Mouse (Mus musculus) hindbrain, embryonic 12.5 days (tissue): ENCODE data around the gene Pde7b. TPM values are rescaled to one million over a fixed set of nuclear protein-coding genes. Genes with fewer than 3 reads are reported as not detected.

Experiments used
- ATAC-seq: fragments of 200-750 bp; cut with Nextera tagmentation; 2 replicates; pipeline ENCODE4 v1.8.0; 2017; ENCODE audit warnings: moderate TSS enrichment; ENCODE audit not compliant: low FRiP score
- H3K27ac ChIP-seq: fragments of 300-500 bp; sonication (generic); 2 replicates; pipeline ENCODE4 v1.5.1; 2016; ENCODE audit warnings: mild to moderate bottlenecking
- H3K27me3 ChIP-seq: fragments of 300-500 bp; sonication (generic); 2 replicates; pipeline ENCODE4 v1.6.1; 2016; ENCODE audit warnings: mild to moderate bottlenecking
- H3K36me3 ChIP-seq: fragments of 300-500 bp; sonication (generic); 2 replicates; pipeline ENCODE4 v1.6.1; 2016; ENCODE audit warnings: mild to moderate bottlenecking
- H3K4me1 ChIP-seq: fragments of 300-500 bp; sonication (generic); 2 replicates; pipeline ENCODE4 v1.6.1; 2016
- H3K4me2 ChIP-seq: fragments of 300-500 bp; sonication (generic); replicated peaks from 2 replicates; pipeline ENCODE4 v1.6.1; 2016; ENCODE audit warnings: mild to moderate bottlenecking
- H3K4me3 ChIP-seq: fragments of 300-500 bp; sonication (generic); 2 replicates; pipeline ENCODE4 v1.5.1; 2016; ENCODE audit warnings: mild to moderate bottlenecking
- H3K9ac ChIP-seq: fragments of 300-500 bp; sonication (generic); 2 replicates; pipeline ENCODE4 v1.6.1; 2016; ENCODE audit warnings: mild to moderate bottlenecking, moderate library complexity
- H3K9me3 ChIP-seq: fragments of 300-500 bp; sonication (generic); replicated peaks from 2 replicates; pipeline ENCODE4 v1.6.1; 2016; ENCODE audit warnings: mild to moderate bottlenecking
- WGBS: fragments of 180-500 bp; shearing (Covaris S2); methylation state at CpG from one replicate; pipeline ENCODE4 v1.1.7; 2016; 5-methylcytosine and 5-hydroxymethylcytosine counted together
- polyA plus RNA-seq: library from polyadenylated mRNA; unstranded; fragments of >200 nt; fragmentation: Nextera tagmentation; extraction: Ambion mirVana; gene quantifications from 2 replicates; pipeline ENCODE4 v1.2.1, GENCODE M21; 2016

Gene Pde7b
- polyA plus RNA-seq, 1 experiment from 2014 or later = 6.9 TPM

DNA sequence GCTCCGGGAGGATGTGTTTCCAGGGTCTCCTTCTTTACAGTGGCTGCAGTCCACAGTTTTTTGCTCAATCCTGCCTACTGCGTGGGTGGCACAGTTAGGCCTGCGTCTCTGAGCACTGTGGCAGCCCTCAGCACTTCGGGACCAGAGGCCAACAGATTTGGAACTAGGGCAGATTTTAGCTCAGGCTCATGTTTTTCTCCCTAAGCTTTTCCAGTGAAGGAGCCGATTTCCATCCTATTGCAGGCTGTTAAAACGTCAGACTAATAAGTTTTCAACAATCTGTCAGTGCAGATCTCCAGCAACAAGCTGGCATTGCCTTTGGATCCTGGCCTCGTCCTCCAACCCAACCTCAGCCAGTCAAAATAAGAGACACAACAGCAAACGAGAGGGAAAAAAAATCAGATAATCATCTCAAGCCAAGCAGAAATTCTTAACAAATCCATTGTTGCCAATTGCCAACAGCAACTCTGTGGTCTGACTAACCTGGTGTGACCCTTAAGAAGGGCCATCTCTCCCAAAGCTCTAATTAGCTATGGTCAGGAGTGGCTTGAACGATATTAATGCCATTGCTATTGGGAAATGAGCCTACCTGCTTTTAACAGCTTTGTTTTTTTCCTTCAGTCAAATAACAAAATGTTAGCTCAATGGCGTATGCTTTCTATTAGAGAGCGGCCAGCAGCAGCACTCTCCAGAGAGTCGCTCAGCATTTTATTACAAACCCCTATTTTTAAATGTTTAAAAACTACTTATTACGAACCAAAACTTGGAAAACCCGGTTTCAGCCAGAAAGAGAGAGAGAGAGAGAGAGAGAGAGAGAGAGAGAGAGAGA is 92.4 kb downstream of the Pde7b start:
- Histone ChIP-seq H3K4me3 (no peak overlapping the region), H3K9me3 (no peaks in the 10 kb centered on the region), H3K36me3 (no peaks in the 10 kb centered on the region), H3K9ac (no peak overlapping the region), H3K27ac (no peak overlapping the region), H3K4me1 (no peaks in the 10 kb centered on the region; the same call in 1 of the 2 replicates), H3K4me2 (no peak overlapping the region), H3K27me3 (no peaks in the 10 kb centered on the region)
- WGBS = 74% methylated on average over 14 of the region's 14 CpGs
- no peak for ATAC-seq

DNA sequence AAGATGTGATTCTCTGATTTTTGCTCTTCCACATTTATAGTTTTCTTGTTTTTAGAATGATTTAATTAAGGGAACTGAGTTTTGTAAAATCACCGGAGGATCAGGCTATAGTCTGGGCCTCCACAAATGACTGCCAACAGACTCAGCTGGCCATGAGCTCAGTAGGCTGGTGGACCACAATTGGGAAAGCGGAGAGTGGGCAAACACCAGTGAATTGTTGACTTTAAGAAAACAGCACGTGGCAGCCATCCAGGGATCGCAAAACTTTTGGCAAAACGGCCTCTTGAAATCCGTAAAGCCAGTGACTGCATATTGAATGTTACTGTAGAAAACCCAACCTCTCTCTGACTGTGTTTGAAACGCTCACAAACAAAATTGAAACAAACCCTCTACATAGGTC is 94.8 kb downstream of the Pde7b start:
- H3K4me3 ChIP-seq = no peak overlapping the region
- no peak overlapping the region for H3K4me2 ChIP-seq
- no peaks in the 10 kb centered on the region; the same call in 1 of the 2 replicates for H3K4me1 ChIP-seq
- no peaks in the 10 kb centered on the region for H3K36me3 ChIP-seq
- no peak overlapping the region for H3K9ac ChIP-seq
- no peak overlapping the region for H3K27ac ChIP-seq
- H3K27me3 ChIP-seq = no peaks in the 10 kb centered on the region
- WGBS = 84% methylated on average over 7 of the region's 7 CpGs
- no peaks in the 10 kb centered on the region for H3K9me3 ChIP-seq
- no peak for ATAC-seq

DNA sequence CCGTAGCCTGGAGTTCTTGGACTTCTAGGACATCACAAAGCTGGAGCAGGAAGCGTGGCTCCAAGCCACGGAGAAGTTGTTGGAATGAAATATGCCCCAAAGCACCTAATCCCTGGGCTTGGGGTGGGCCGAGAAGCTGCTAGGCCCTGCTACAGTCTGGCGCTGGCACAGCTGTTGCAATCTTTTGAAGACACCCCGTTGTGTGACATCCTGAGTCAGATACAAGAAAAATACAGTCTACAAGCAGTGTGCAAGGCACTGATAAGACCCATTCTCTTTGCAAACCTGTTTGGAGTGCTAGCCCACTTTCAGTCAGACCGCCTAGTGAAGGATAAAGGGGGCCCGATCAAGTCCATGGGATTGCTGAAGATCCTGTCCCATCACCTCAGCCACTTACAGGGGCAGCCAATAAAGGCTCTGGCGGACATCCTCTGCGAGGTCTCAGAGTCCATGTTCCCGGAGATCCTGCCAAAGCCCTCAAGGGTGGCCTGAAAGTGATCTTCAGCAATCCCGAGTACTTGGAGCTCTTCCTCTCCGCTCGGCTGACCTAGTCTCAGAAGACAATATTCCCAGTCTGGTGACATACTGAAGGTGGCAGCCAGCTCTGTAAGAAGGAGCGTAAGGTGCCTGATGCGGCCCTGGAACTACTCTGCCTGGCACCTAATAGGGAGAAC is 99.0 kb downstream of the Pde7b start:
- Histone ChIP-seq H3K27me3 (no peaks in the 10 kb centered on the region), H3K4me2 (no peak overlapping the region), H3K4me3 (no peak overlapping the region), H3K27ac (no peak overlapping the region), H3K4me1 (no peaks in the 10 kb centered on the region), H3K36me3 (no peaks in the 10 kb centered on the region), H3K9me3 (no peaks in the 10 kb centered on the region), H3K9ac (no peak overlapping the region)
- no peak for ATAC-seq
- 91% methylated on average over 16 of the region's 16 CpGs for WGBS

DNA sequence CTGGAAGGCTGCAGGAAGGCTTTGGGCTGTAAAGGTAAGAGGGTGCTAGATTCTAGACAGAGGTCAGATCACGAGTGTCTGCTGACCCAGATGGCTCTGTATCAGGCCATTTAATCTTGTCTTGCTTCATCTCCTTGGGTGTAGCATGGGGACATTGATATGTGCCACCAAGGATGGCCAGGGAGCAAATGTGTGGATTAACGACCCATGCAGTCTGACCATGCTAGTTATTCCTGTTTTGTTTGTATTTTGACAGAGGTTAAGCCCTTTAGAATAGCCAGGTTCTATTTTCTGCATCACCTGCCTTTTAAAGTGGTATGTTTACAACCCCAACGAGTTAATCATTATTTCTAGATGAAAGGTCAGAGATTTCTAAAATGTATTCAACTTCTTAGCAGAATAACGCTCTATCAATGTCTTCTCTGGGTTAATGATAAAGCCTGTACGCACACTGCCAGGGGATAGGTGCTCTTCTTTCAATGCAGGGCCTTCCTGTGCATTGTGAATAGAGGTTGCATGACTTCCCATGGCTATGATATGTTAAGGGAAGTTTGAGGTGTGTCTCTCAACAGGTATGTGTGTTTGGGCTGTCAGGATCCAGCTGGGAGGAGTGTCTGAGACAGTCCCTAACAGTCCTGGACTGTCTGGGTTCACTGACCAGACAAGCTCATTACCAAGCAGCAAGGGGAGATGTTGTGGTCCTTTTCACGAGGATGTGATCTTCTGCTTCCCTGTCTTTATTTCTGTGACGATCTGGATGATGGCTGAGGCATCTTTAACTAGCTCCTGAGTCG is 103.0 kb downstream of the Pde7b start:
- Histone ChIP-seq H3K4me2 (no peak overlapping the region), H3K9ac (no peak overlapping the region), H3K27ac (no peak overlapping the region), H3K9me3 (no peaks in the 10 kb centered on the region), H3K4me1 (no peaks in the 10 kb centered on the region), H3K4me3 (no peak overlapping the region), H3K36me3 (no peaks in the 10 kb centered on the region), H3K27me3 (no peaks in the 10 kb centered on the region)
- 80% methylated on average over 8 of the region's 8 CpGs for WGBS
- ATAC-seq = no peak

DNA sequence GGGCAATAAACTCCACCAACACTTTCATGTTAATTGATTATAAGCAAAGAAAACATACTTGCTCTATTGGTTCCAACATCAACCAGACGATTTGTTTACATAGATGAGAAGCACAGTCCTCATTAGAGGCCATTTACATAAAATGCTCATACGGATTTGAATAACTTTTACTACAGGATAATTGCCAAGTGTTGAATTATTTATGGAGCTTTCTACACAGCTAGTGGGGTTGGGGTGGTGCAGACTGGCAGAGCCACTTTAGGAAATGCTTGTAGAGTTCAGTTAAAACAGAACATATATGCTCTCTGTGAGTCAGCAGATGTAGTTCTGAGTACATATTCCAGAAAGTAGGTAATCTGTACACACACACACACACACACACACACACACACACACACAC is 118.9 kb downstream of the Pde7b start:
- no peaks in the 10 kb centered on the region for H3K4me1 ChIP-seq
- WGBS = 64% methylated on average over 2 of the region's 2 CpGs
- H3K9ac ChIP-seq = no peak overlapping the region
- no peak overlapping the region for H3K4me3 ChIP-seq
- no peak overlapping the region for H3K27ac ChIP-seq
- no peaks in the 10 kb centered on the region for H3K9me3 ChIP-seq
- no peak for ATAC-seq
- H3K36me3 ChIP-seq = no peaks in the 10 kb centered on the region
- H3K4me2 ChIP-seq = no peak overlapping the region
- no peaks in the 10 kb centered on the region for H3K27me3 ChIP-seq

DNA sequence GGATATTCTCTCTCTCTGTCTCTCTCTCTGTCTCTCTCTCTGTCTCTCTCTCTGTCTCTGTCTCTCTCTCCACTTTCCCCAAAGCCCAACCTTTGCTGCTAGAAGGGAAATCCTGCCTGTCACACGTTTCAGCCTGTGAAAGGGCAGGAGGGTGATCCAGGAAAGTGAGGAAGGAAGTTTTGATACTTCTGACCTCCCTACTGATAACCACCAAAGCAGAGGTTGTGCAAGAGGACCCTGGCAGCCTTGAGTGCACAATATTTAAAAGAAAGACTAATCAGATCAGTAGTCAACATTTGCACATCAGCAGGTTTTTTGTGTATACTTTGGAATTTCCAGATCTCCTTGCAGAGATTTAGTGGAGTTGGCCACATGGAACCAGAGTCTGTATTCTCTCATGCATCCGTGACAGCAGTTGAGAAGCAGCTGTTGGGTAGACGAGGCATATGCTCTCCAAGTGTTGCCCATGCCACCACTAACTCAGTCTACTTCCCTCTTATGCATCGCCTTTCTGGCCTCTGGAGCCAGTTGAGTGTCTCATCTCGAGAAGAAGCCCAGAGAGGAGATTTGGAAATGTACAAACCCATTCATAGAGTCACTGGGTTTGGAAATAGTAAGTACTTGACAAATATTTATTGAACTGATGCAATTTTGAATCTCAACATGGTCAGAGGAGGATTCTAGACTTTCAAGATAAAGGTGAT is 129.6 kb downstream of the Pde7b start:
- Histone ChIP-seq H3K36me3 (no peaks in the 10 kb centered on the region), H3K4me2 (no peak overlapping the region), H3K4me3 (no peak overlapping the region), H3K9ac (no peak overlapping the region), H3K4me1 (no peaks in the 10 kb centered on the region), H3K9me3 (no peaks in the 10 kb centered on the region), H3K27me3 (no peaks in the 10 kb centered on the region), H3K27ac (no peak overlapping the region)
- ATAC-seq = no peak
- 74% methylated on average over 5 of the region's 5 CpGs for WGBS

GRCm38 (mm10) chr10:20594015-20594414 is 130.9 kb downstream of the Pde7b start:
- H3K27me3 ChIP-seq = no peaks in the 10 kb centered on the region
- H3K9ac ChIP-seq = no peak overlapping the region
- no peaks in the 10 kb centered on the region for H3K9me3 ChIP-seq
- ATAC-seq = no peak
- no peak overlapping the region for H3K27ac ChIP-seq
- H3K4me1 ChIP-seq = no peaks in the 10 kb centered on the region
- no peaks in the 10 kb centered on the region for H3K36me3 ChIP-seq
- no peak overlapping the region for H3K4me2 ChIP-seq
- WGBS = 67% methylated on average over 5 of the region's 5 CpGs
- H3K4me3 ChIP-seq = no peak overlapping the region

- Histone ChIP-seq H3K4me2 (no peak overlapping the region), H3K36me3 (no peaks in the 10 kb centered on the region), H3K27ac (no peak overlapping the region), H3K27me3 (no peaks in the 10 kb centered on the region), H3K4me1 (no peaks in the 10 kb centered on the region), H3K9me3 (no peaks in the 10 kb centered on the region), H3K4me3 (no peak overlapping the region), H3K9ac (no peak overlapping the region)
- 69% methylated on average over 7 of the region's 7 CpGs for WGBS
- ATAC-seq = no peak
These were observed 134.8 kb downstream of the Pde7b start for GRCm38 (mm10) chr10:20590100-20590499.

DNA sequence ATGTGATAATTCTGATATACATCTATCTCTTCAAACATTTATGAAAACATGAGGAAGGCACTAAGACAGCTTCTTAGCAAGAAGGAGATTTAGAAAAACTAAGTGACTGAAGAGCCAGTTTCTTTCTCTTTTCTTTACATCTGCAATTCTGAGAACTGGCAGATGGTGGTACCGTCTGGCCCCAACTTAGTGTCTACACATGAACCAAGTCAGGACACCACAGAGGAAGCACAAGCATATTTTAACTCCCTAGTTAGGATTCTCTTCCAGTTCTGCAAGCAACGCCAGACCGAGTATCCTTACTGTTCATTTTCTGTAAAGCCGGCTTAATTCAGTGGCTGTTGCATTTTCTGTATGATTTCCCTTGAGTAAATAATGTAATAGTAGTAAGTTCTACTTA is 138.9 kb downstream of the Pde7b start:
- H3K27me3 ChIP-seq = no peaks in the 10 kb centered on the region
- no peak overlapping the region for H3K4me3 ChIP-seq

DNA sequence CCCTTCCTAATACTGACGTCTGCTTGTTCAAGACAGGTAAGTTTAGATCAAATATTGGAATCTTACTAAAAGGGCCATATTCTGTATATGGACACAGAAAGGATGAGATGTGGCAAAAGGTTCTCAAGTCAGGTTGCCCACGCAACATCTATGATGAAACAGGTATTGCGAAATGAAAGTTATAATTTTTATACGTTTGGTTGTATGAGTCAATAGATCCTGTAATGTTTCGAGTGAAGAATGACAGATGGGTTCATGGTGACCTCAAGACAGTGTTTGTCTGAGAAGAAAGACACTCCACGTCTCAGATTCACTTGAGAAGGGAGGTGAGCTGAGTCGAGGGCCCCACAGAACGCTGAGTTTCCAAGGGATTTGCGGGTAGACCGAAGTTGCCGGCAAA is 149.9 kb downstream of the Pde7b start:
- no peak for ATAC-seq
- Histone ChIP-seq H3K27me3 (no peaks in the 10 kb centered on the region), H3K4me1 (no peaks in the 10 kb centered on the region), H3K9me3 (no peaks in the 10 kb centered on the region), H3K27ac (no peak overlapping the region), H3K9ac (no peak overlapping the region), H3K36me3 (no peaks in the 10 kb centered on the region), H3K4me3 (no peak overlapping the region), H3K4me2 (no peak overlapping the region)
- 92% methylated on average over 11 of the region's 11 CpGs for WGBS

More for the DNA sequence above, 138.9 kb downstream of the Pde7b start:
- no peak overlapping the region for H3K27ac ChIP-seq
- H3K9me3 ChIP-seq = no peaks in the 10 kb centered on the region
- no peak for ATAC-seq
- H3K4me1 ChIP-seq = no peaks in the 10 kb centered on the region
- WGBS = 86% methylated on average over 4 of the region's 4 CpGs
- H3K36me3 ChIP-seq = no peaks in the 10 kb centered on the region
- H3K4me2 ChIP-seq = no peak overlapping the region
- H3K9ac ChIP-seq = no peak overlapping the region

DNA sequence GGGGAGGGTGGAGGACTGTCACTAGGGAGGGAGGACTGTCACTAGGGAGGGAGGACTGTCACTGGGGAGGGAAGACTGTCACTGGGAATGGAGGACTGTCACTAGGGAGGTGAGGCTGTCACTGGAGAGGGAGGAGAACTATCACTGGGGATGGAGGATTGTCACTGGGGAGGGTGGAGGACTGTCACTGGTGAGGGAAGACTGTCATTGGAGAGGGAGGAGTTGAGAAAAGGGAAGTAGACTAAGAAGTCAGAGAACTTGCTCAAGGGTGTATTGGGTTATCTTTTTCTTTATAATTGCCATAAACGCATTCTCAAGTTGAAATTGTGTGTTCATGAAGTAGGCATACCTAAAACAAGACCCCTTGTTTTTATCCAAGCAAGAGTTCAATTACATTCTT is 150.5 kb downstream of the Pde7b start:
- H3K27ac ChIP-seq = no peak overlapping the region
- no peaks in the 10 kb centered on the region for H3K36me3 ChIP-seq
- H3K27me3 ChIP-seq = no peaks in the 10 kb centered on the region
- H3K4me1 ChIP-seq = no peaks in the 10 kb centered on the region
- no peak overlapping the region for H3K4me2 ChIP-seq
- no peak for ATAC-seq
- WGBS = 87% methylated on average over 1 of the region's 1 CpGs
- H3K4me3 ChIP-seq = no peak overlapping the region
- H3K9me3 ChIP-seq = no peaks in the 10 kb centered on the region
- H3K9ac ChIP-seq = no peak overlapping the region

DNA sequence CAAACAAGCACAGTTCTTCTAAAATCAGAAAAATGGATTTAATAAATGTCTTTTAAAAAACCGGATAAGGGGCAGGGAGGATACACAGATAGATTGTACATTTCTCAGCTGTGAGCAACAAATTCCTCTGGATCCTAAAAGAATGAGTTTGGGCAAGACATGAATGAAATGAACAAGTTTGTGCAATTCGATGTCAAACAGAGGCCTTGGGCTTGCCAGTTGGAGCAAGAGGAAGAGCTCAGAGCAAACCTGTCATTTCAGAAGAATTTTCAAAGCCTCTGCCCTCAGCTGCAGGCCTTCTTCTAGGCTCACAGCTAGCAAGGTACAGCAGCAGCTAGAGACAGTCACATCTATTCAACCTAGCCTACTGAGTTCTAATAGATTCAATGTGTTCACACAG is 153.4 kb downstream of the Pde7b start:
- Histone ChIP-seq H3K4me1 (no peaks in the 10 kb centered on the region), H3K27ac (no peak overlapping the region), H3K27me3 (no peaks in the 10 kb centered on the region), H3K4me3 (no peak overlapping the region), H3K36me3 (no peaks in the 10 kb centered on the region), H3K9ac (no peak overlapping the region), H3K4me2 (no peak overlapping the region), H3K9me3 (no peaks in the 10 kb centered on the region)
- ATAC-seq = no peak
- WGBS = 92% methylated on average over 2 of the region's 2 CpGs
